Mouse (Mus musculus) neural tube, embryonic 11.5 days (tissue): Measurements from ENCODE around the gene Nup210. TPM values are rescaled to one million over a fixed set of nuclear protein-coding genes. Genes with fewer than 3 reads are reported as not detected.
"Not testable (repeated sequence)": the region's sequence is repeated elsewhere in the genome, so short reads cannot be mapped to it uniquely, and the experiment has no call there.

Source experiments
- ATAC-seq: fragments of 200-750 bp; cut with Nextera tagmentation; 2 replicates; pipeline ENCODE4 v1.8.0; 2017; ENCODE audit warnings: moderate number of reproducible peaks, mild to moderate bottlenecking, moderate TSS enrichment, moderate library complexity; ENCODE audit not compliant: insufficient read depth, low FRiP score, low TSS enrichment
- DNase-seq: peaks from one replicate; pipeline ENCODE4 v3.0.0-alpha.2; 2015; ENCODE audit warnings: low spot score
- H3K27ac ChIP-seq: fragments of 300-500 bp; sonication (generic); 2 replicates; pipeline ENCODE4 v1.5.1; 2014; ENCODE audit warnings: low read depth, mild to moderate bottlenecking, low read length
- H3K27me3 ChIP-seq: fragments of 300-500 bp; sonication (generic); 2 replicates; pipeline ENCODE4 v1.6.1; 2014; ENCODE audit warnings: mild to moderate bottlenecking, low read length, mixed read lengths; ENCODE audit not compliant: control insufficient read depth, insufficient read depth
- H3K36me3 ChIP-seq: fragments of 300-500 bp; sonication (generic); 2 replicates; pipeline ENCODE4 v1.6.1; 2014; ENCODE audit warnings: mild to moderate bottlenecking, low read length, moderate library complexity, mixed read lengths; ENCODE audit not compliant: control insufficient read depth, insufficient read depth
- H3K4me1 ChIP-seq: fragments of 300-500 bp; sonication (generic); 2 replicates; pipeline ENCODE4 v1.6.1; 2014; ENCODE audit warnings: low read length, mixed read lengths; ENCODE audit not compliant: control insufficient read depth, insufficient read depth
- H3K4me2 ChIP-seq: fragments of 300-500 bp; sonication (generic); 2 replicates; pipeline ENCODE4 v1.6.1; 2014; ENCODE audit warnings: low read depth, mild to moderate bottlenecking, moderate library complexity
- H3K4me3 ChIP-seq: fragments of 300-500 bp; sonication (generic); 2 replicates; pipeline ENCODE4 v1.5.1; 2014; ENCODE audit warnings: low read depth, low read length
- H3K9ac ChIP-seq: fragments of 300-500 bp; sonication (generic); 2 replicates; pipeline ENCODE4 v1.6.1; 2014; ENCODE audit warnings: mild to moderate bottlenecking, low read length
- H3K9me3 ChIP-seq: fragments of 300-500 bp; sonication (generic); 2 replicates; pipeline ENCODE4 v1.6.1; 2016; ENCODE audit warnings: low read length; ENCODE audit not compliant: control insufficient read depth
- WGBS: fragments of 180-500 bp; shearing (Covaris S2); extraction: QIAGEN DNeasy Blood & Tissue Kit; methylation state at CpG from one replicate; pipeline ENCODE4 v1.1.7; 2014; 5-methylcytosine and 5-hydroxymethylcytosine counted together
- polyA plus RNA-seq: library from polyadenylated mRNA; unstranded; fragments of >200 nt; fragmentation: Nextera tagmentation; extraction: Ambion mirVana; gene quantifications from 2 replicates; pipeline ENCODE4 v1.2.1, GENCODE M21; 2014

The Nup210 gene
- polyA plus RNA-seq, 1 experiment from 2014 or later: 18.3 TPM

- Histone ChIP-seq H3K4me2 (no peak overlapping the region), H3K27me3 (no peaks in the 10 kb centered on the region), H3K36me3 (no peaks in the 10 kb centered on the region), H3K27ac (no peak overlapping the region), H3K9me3 (no peaks in the 10 kb centered on the region), H3K4me1 (no peaks in the 10 kb centered on the region), H3K9ac (no peak overlapping the region), H3K4me3 (no peak overlapping the region)
- DNase-seq (no peak), ATAC-seq (no peak)
- 58% methylated on average over 7 of the region's 7 CpGs for WGBS
These were observed 7.9 kb upstream of the Nup210 start for GRCm38 (mm10) chr6:91124286-91125227.

- Histone ChIP-seq H3K27ac (no peak overlapping the region), H3K9me3 (no peaks in the 10 kb centered on the region), H3K4me2 (no peak overlapping the region), H3K4me3 (no peak overlapping the region), H3K36me3 (no peaks in the 10 kb centered on the region), H3K9ac (no peak overlapping the region), H3K4me1 (no peaks in the 10 kb centered on the region), H3K27me3 (no peaks in the 10 kb centered on the region)
- ATAC-seq: no peak
- 91% methylated on average over 3 of the region's 3 CpGs for WGBS
- DNase-seq: no peak
These were observed 6.8 kb upstream of the Nup210 start for GRCm38 (mm10) chr6:91123453-91123852.

GRCm38 (mm10) chr6:91121089-91121488, 4.5 kb upstream of the Nup210 start:
- not testable (repeated sequence) for H3K9ac ChIP-seq, H3K27ac ChIP-seq, H3K36me3 ChIP-seq, DNase-seq, H3K4me3 ChIP-seq, H3K4me2 ChIP-seq, ATAC-seq, H3K27me3 ChIP-seq, H3K9me3 ChIP-seq, H3K4me1 ChIP-seq
- WGBS: 90% methylated on average over 7 of the region's 7 CpGs

GRCm38 (mm10) chr6:91120206-91120605, 3.6 kb upstream of the Nup210 start:
- Histone ChIP-seq H3K27me3 (no peaks in the 10 kb centered on the region), H3K4me3 (no peak overlapping the region), H3K9ac (no peak overlapping the region), H3K4me2 (no peak overlapping the region), H3K36me3 (no peaks in the 10 kb centered on the region), H3K4me1 (peaks cover 10% of the 10 kb centered on the region), H3K9me3 (no peaks in the 10 kb centered on the region), H3K27ac (no peak overlapping the region)
- WGBS: 86% methylated on average over 2 of the region's 2 CpGs
- ATAC-seq: no peak
- DNase-seq: no peak

- Histone ChIP-seq H3K9me3 (no peaks in the 10 kb centered on the region), H3K4me3 (no peak overlapping the region), H3K9ac (no peak overlapping the region), H3K36me3 (no peaks in the 10 kb centered on the region), H3K27me3 (no peaks in the 10 kb centered on the region), H3K4me1 (peaks cover 16% of the 10 kb centered on the region), H3K4me2 (no peak overlapping the region), H3K27ac (no peak overlapping the region)
- DNase-seq (no peak), ATAC-seq (no peak)
These were observed 1.9 kb upstream of the Nup210 start for GRCm38 (mm10) chr6:91118526-91118925.

- peak overlapping the region; percentile 82; the same call in 1 of the 2 replicates for H3K9ac ChIP-seq
- peak overlapping the region; percentile 75 for H3K4me3 ChIP-seq
- no peaks in the 10 kb centered on the region for H3K9me3 ChIP-seq
- H3K27me3 ChIP-seq: no peaks in the 10 kb centered on the region
- DNase-seq: no peak
- H3K4me2 ChIP-seq: peak overlapping the region; percentile 97
- peaks cover 16% of the 10 kb centered on the region for H3K4me1 ChIP-seq
- ATAC-seq: peak; percentile 14; the same call in 1 of the 2 replicates
- H3K36me3 ChIP-seq: no peaks in the 10 kb centered on the region
- H3K27ac ChIP-seq: no peak overlapping the region
- 2% methylated on average over 9 of the region's 9 CpGs for WGBS
These were observed 520 bp upstream of the Nup210 start for GRCm38 (mm10) chr6:91117149-91117548.

- no peaks in the 10 kb centered on the region for H3K27me3 ChIP-seq
- H3K4me2 ChIP-seq: peak overlapping the region; percentile 97
- H3K4me3 ChIP-seq: peak overlapping the region; percentile 75
- no peaks in the 10 kb centered on the region for H3K9me3 ChIP-seq
- H3K9ac ChIP-seq: peak overlapping the region; percentile 82
- DNase-seq: no peak
- H3K4me1 ChIP-seq: peaks cover 16% of the 10 kb centered on the region
- H3K27ac ChIP-seq: no peak overlapping the region; the same call in 1 of the 2 replicates
- no peaks in the 10 kb centered on the region for H3K36me3 ChIP-seq
- no peak for ATAC-seq
- WGBS: 13% methylated on average over 4 of the region's 4 CpGs
These were observed 776 bp downstream of the Nup210 start for GRCm38 (mm10) chr6:91115863-91116243.

- Histone ChIP-seq H3K9ac (no peak overlapping the region), H3K4me1 (peaks cover 16% of the 10 kb centered on the region), H3K9me3 (no peaks in the 10 kb centered on the region), H3K4me2 (peak overlapping the region; percentile 21; the same call in 1 of the 2 replicates), H3K27me3 (no peaks in the 10 kb centered on the region), H3K4me3 (no peak overlapping the region), H3K36me3 (no peaks in the 10 kb centered on the region), H3K27ac (no peak overlapping the region; the same call in 1 of the 2 replicates)
- ATAC-seq (no peak), DNase-seq (no peak)
- WGBS: 7% methylated on average over 1 of the region's 1 CpGs
These were observed 1.5 kb downstream of the Nup210 start for GRCm38 (mm10) chr6:91115158-91115557.

GRCm38 (mm10) chr6:91114716-91115115, 1.9 kb downstream of the Nup210 start:
- no peak for DNase-seq
- no peaks in the 10 kb centered on the region for H3K27me3 ChIP-seq
- peaks cover 16% of the 10 kb centered on the region for H3K4me1 ChIP-seq
- H3K4me3 ChIP-seq: no peak overlapping the region
- WGBS: 43% methylated on average over 2 of the region's 2 CpGs
- H3K27ac ChIP-seq: no peak overlapping the region
- H3K36me3 ChIP-seq: no peaks in the 10 kb centered on the region
- ATAC-seq: no peak
- H3K9ac ChIP-seq: peak overlapping the region; percentile 10; the same call in 1 of the 2 replicates
- H3K4me2 ChIP-seq: no peak overlapping the region
- no peaks in the 10 kb centered on the region for H3K9me3 ChIP-seq
